Mouse (Mus musculus): ENCODE data around the gene Rgs7.

DNA sequence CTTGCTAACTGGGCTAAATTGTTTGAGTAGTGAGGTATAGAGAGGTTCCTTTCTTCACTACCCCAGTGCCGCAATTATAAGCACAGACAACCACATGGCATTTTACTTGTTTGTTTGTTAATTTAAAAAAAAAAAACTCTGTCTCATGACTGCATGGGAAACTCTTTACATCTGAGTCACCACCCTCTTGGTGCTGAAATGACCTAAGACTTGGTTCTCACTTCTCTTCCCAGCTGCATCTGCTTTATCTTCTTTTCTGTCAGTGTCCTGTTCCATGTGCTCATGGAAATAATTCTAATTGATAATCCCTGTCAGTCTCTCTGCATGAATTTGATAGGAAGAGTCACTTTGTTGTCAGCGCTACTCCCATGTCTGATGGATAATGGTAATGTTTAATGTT, 272.7 kb downstream of the Rgs7 start:
- no peak for TF ChIP-seq USF1 (IDR thresholded peaks at IDR 0.05; ENCODE audit: low read depth)
- TF ChIP-seq MAX (IDR thresholded peaks at IDR 0.05), result no peak
- TF ChIP-seq CTCF (IDR thresholded peaks at IDR 0.05; ENCODE audit: control insufficient read depth, insufficient read depth, insufficient read length), result no peak
- TF ChIP-seq CEBPB (IDR thresholded peaks at IDR 0.05; ENCODE audit: low read depth), result no peak
- no peak for TF ChIP-seq FOSL1 (IDR thresholded peaks at IDR 0.05; ENCODE audit: insufficient read depth, low read length, poor library complexity, severe bottlenecking)
- no peak for TF ChIP-seq MYOD1 (IDR thresholded peaks at IDR 0.05; ENCODE audit: control insufficient read depth, insufficient read length, low read depth)
- TF ChIP-seq MYOG (IDR thresholded peaks at IDR 0.05; ENCODE audit: control insufficient read depth, extremely low read depth, insufficient read length), result no peak

Measured in C2C12 (cell line).